Mouse (Mus musculus) heart, postnatal 4 days (tissue): ENCODE measurements at regions not wholly inside any gene's neighbourhood (a gene's known extent, or its start where the extent isn't known, plus 50 kb on each side); places are given as distances from the start of the nearest gene placed in this dataset.

Experiments
- DNase-seq: peaks from one replicate; pipeline ENCODE4 v3.0.0; 2021

DNA sequence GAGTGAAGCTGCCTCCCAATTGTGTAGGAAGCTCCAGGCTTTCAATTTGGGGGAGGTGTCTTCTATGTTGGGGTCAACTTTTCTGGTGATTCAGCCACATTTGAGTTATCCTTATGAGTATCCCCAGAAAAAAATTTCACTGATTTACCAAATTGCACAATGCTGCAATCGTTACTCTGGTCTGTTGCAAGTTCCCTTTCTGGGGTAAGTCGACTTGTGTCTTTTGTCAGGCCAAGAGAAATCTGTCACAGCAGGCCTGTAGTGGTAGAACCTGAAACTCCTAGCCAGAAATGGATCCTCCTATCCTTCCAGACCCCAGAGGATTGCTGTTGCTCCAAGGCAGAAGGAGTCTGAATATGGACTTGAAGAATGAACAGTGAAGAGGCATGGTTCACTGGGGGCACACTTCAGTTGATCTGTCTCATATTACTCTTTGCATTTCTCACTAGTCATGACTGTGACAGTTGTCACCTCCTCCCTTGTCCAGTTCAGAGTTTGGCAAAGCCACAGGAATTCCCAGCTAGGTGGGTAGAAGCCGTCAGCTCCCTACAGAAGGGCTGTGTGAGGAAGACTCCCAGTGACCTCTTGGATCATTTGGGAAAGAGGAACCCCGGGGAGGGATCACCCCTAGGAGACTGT, 114.6 kb upstream of the Btg1 start:
- no peak for DNase-seq

- DNase-seq, result no peak
Measured at GRCm38 (mm10) chr10:96502736-96503135, 114.1 kb upstream of the Btg1 start.

GRCm38 (mm10) chr10:96504340-96504739, 112.5 kb upstream of the Btg1 start:
- no peak for DNase-seq

- DNase-seq, result no peak
Measured at GRCm38 (mm10) chr10:96515164-96515922, 101.5 kb upstream of the Btg1 start.

GRCm38 (mm10) chr10:96515923-96516258, 100.9 kb upstream of the Btg1 start:
- DNase-seq, result no peak

- no peak for DNase-seq
Measured at GRCm38 (mm10) chr10:96519411-96519810, 97.4 kb upstream of the Btg1 start.

DNA sequence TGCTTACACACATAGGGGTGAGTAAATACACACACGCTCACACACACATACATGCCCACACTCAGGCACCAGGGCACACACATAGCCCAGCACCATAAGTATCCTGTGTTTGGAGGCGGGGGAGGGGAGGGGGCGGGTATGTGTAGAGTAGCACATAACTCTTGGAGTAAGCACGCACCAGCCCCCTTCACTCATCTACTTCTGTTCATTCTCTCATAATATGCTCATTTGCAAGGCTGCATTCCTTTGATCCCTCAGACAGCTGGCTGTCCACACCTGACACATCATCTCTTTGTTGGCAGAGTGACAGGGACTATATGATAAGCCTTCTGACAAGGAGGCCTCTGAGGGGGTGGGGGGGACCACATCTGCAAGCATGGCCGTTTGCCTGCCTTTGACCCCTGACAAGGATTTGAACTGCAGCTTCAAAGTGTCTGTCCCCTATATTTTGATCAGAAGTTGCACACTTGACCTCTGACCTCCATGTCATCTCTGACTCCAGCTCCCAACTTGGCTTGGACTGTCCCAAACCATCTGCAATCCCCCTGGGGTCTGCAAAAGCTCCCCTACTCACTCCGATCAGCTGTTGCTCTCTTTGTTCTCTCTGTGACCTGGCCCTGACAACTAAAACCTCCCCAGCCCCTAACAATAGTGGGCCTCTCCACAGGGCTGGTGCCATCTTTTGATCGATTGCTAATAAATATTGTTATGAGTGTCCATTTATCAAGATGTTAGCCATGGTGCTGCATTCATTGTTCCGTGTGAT, 95.6 kb upstream of the Btg1 start:
- DNase-seq, result no peak

DNA sequence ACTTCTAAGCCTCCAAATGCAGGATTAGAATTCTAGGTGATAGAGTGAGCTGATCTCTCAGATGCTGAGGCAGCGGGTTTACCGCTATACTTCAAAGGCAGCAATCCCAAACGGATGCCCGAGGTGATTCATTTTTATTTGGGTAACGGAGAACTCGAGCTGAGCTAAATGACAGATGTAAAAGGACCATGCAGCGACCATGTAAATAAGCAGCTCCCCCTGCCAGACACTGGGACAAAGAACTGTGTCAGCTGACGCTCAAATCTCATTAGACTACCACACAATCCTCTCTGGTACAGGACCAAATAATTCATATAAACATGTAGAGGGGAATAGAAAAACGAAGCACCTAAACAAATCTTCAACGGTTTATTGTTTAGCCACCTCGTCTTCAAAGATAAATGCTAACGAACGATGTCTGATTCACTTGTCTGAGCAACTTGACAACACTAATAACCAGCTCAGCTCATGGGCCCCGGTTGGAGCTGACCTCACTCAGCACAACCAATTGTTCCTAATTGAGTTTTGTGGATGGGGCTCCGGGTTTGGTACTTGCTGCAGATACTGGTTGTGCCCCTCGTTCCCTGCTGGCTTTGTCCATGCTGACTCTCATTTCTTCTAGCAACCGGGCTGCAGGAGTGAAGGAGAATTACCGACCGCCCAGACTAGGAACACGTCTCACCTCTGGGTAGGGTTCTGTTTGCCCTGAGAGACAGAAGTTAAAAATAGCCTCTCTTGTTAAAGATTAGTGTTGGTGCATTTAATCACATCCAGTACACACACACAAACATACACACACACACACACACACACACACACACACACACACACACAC, 92.6 kb upstream of the Btg1 start:
- DNase-seq, result no peak

DNA sequence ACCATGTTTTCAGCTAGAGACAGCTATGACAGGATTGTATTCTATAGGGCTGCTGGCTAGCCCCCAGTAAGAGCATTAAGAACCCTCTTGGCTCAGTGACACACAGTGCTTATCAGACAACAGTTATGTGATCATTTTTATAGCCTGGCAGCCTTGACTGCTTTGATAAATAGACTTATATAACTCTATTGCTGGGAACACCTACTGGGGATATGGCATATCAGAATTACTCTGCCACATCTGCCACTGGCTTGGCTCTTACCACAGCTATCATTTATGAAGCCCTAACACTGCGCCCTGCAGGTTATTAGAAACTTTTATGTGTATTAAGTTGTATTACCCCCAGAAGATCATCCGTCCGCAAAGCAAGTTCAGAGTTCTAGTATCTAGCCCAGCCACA, 88.9 kb upstream of the Btg1 start:
- no peak for DNase-seq

DNA sequence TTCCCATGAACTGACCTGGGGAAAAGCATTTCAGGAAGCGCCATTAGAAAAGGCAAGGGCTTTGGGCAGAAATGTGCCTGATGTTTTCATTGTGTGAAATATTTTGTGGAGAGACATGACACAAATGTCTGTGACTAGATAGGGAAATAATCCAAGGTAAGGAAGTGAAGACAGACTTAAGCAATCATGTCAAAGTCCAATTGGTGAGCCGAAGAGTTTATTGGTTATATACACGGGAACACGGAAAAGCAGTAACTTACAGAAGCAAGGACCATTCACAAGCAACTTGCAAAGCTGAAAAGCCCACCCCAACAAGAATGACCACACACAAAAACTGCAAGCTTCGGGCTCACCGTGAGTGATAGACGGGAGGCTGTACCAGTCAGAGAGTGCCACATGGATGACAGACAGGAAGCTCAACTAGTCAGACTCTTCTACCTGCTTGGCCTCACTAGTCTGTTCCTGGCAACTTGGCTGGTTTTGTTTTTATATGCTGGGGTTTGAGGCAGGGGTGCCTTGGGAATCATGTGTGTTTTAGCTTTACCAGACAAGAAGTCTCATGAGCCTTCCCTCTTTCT, 82.2 kb upstream of the Btg1 start:
- DNase-seq, result no peak

GRCm38 (mm10) chr10:96535461-96535860, 81.3 kb upstream of the Btg1 start:
- DNase-seq, result no peak

GRCm38 (mm10) chr10:96540828-96541227, 76.0 kb upstream of the Btg1 start:
- DNase-seq, result no peak

GRCm38 (mm10) chr10:96545312-96545711, 71.5 kb upstream of the Btg1 start:
- no peak for DNase-seq

DNA sequence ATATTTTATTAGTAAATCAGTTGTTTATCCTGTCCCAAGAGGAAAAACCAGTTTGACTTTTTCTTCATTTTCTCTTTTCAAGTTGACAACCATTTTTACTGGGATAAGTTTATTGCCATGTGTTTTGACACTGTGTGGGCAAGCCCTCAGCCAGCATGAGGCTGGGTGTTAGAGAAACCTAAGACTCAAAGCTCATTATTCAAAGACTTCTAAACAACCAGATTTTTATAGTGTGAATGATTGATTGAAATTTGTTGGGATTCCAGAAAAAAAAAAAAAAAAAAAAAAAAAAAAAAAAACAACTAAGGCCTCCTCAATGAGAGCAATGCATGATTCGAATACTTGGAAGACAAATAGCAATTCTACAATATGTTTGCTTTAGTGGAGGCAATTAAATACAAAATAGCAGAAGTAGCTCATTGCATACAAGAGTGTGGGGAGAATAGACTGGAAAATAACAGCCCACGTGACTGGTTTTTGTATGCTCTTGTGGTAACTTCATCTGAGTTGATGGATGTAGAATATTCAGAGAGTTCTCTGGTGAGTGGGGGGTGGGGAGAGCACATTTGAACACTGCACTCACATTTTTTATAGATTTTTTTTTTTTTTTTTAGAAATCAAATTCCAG, 70.9 kb upstream of the Btg1 start:
- no peak for DNase-seq

- no peak for DNase-seq
Measured at GRCm38 (mm10) chr10:96549651-96550050, 67.2 kb upstream of the Btg1 start.

DNA sequence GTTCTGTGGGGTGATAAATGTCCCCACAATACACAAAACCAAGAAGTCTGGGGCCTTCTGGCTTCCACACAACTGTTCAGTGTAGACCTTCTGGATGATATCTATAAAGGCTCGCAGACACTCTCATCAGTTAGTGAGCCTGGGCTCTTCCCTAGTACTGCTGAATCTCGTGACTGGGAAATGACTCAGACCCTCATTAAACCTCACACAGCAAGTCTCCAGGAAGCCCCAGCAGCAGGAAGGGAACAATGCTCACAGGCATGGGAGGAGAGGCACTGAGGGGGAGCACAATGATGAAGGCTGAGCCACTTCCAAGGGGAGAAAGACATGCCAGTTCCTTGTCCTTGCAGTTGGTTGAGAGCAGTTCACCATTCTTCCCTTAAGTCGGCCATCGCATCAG, 66.5 kb upstream of the Btg1 start:
- DNase-seq, result no peak

DNA sequence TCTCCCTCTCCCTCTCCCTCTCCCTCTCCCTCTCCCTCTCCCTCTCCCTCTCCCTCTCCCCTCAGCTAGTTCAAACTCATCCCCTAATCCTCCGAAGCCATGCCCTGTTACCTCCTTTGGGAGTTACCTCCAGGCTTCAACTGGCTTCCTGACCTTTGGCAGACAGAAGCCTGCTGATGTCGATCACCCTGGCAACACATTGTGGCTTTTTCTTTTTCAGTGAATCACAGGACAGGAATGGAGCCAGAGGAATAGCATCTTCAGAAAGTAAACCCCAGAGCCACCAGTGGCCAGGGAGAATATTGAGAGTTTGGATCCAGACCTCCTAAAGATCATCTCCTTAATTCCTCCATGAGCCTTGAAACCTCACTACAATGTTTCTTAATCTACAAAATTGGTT, 59.5 kb upstream of the Btg1 start:
- DNase-seq, result no peak

- DNase-seq, result no peak
Measured at GRCm38 (mm10) chr10:96565343-96565742, 51.5 kb upstream of the Btg1 start.
